Comparison of ENCODE assay signal across 12 mouse cellular contexts in the genomic region with DNA sequence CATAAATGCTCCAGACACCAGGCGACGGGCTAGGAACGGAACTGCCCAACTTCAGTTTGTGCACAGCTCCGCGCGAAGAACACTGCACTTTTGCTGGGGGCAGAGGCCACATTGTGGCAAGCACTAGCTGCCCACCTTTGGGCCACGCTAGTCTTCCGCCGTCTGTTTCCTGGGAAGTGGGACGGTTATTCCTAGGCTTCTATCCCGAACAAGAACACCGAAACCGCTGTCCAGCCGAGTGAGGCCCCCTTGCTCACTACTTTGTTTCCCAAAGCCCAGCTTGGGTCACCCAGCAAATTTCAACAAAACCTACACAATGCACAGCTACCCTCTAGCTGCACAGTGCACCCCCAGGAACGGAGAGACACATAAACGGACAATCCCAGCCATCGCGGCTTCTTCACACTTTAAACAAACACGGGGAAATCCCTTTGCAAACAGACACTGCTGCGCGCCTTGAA. TPM values are rescaled to one million over a fixed set of nuclear protein-coding genes. Genes with fewer than 3 reads are reported as not detected.
A peak's percentile ranks its signal among the peaks of the same experiment; 100 is the strongest.
DNase-seq lines count a peak whose midpoint lies in the region; ATAC-seq and TF ChIP-seq lines count a peak whose summit lies in the region.
"Had no signal": no experiment of that assay in that cellular context is flagged by ENCODE, and none has a peak within 500 bp of the region (broad histone marks: within the 10 kb centered on the region; RNA-seq: fewer than 3 reads in every experiment).

No protein-coding gene starts in this region.

- H3K27me3 ChIP-seq in heart, embryonic 11.5 days (ENCODE audit: control insufficient read depth, insufficient read depth, low read length) = peaks cover 82% of the 10 kb centered on the region
- H3K27me3 ChIP-seq in neural tube, embryonic 11.5 days (ENCODE audit: control insufficient read depth, insufficient read depth, low read length) = peaks cover 96% of the 10 kb centered on the region
- peaks cover 85% of the 10 kb centered on the region for H3K27me3 ChIP-seq in hindbrain, postnatal 0 days (ENCODE audit: insufficient read depth, low read length)
- peaks cover 100% of the 10 kb centered on the region for H3K27me3 ChIP-seq in neural tube, embryonic 13.5 days

- under 1% methylated on average over 21 of the region's 21 CpGs for WGBS in heart, embryonic 11.5 days (ENCODE audit: insufficient replicate concordance)
- WGBS in neural tube, embryonic 11.5 days = under 1% methylated on average over 21 of the region's 21 CpGs
- 3% methylated on average over 21 of the region's 21 CpGs for WGBS in hindbrain, postnatal 0 days
- WGBS in neural tube, embryonic 13.5 days = under 1% methylated on average over 21 of the region's 21 CpGs

- ATAC-seq in heart, embryonic 11.5 days (replicated peaks; ENCODE audit: insufficient number of reproducible peaks, low FRiP score, low TSS enrichment) = no peak
- no peak for ATAC-seq in neural tube, embryonic 11.5 days (ENCODE audit: insufficient read depth, low FRiP score, low TSS enrichment)
- no peak for ATAC-seq in hindbrain, postnatal 0 days
- ATAC-seq in neural tube, embryonic 13.5 days (ENCODE audit: low read depth) = no peak
- ATAC-seq in CD4-positive, CD25-positive, alpha-beta regulatory T cell, adult 4 months = no peak

- H3K9me3 ChIP-seq in heart, embryonic 11.5 days (replicated peaks; ENCODE audit: control insufficient read depth, low read length) = no peaks in the 10 kb centered on the region
- H3K9me3 ChIP-seq in neural tube, embryonic 11.5 days (ENCODE audit: control insufficient read depth, low read length) = no peaks in the 10 kb centered on the region
- no peaks in the 10 kb centered on the region for H3K9me3 ChIP-seq in hindbrain, postnatal 0 days (ENCODE audit: low read length)
- no peaks in the 10 kb centered on the region for H3K9me3 ChIP-seq in neural tube, embryonic 13.5 days

- H3K4me2 ChIP-seq in heart, embryonic 11.5 days = peak overlapping the region; percentile 46
- no peak overlapping the region for H3K4me2 ChIP-seq in neural tube, embryonic 11.5 days (ENCODE audit: low read depth)
- no peak overlapping the region for H3K4me2 ChIP-seq in hindbrain, postnatal 0 days (ENCODE audit: low read depth, low read length)
- H3K4me2 ChIP-seq in neural tube, embryonic 13.5 days = no peak overlapping the region

- peak overlapping the region; percentile 25 for H3K4me3 ChIP-seq in heart, embryonic 11.5 days (ENCODE audit: low read depth, low read length)
- H3K4me3 ChIP-seq in neural tube, embryonic 11.5 days (ENCODE audit: low read depth, low read length) = no peak overlapping the region
- H3K4me3 ChIP-seq in hindbrain, postnatal 0 days (ENCODE audit: low read length) = 0 out of 2 replicates have a peak overlapping the region, but pooled peaks have one; percentile 3
- peak overlapping the region; percentile 3; the same call in 1 of the 2 replicates for H3K4me3 ChIP-seq in neural tube, embryonic 13.5 days

- peaks cover 21% of the 10 kb centered on the region for H3K4me1 ChIP-seq in heart, embryonic 11.5 days (ENCODE audit: control insufficient read depth, insufficient read depth, low read length)
- H3K4me1 ChIP-seq in neural tube, embryonic 11.5 days (ENCODE audit: control insufficient read depth, insufficient read depth, low read length) = peaks cover 19% of the 10 kb centered on the region
- no peaks in the 10 kb centered on the region for H3K4me1 ChIP-seq in hindbrain, postnatal 0 days (ENCODE audit: insufficient read depth, low read length)
- H3K4me1 ChIP-seq in neural tube, embryonic 13.5 days (replicated peaks) = peaks cover 35% of the 10 kb centered on the region

- TF ChIP-seq CTCF in hindbrain, postnatal 0 days (IDR thresholded peaks at IDR 0.05; ENCODE audit: low read depth) = no peak

- no peak overlapping the region for H3K27ac ChIP-seq in heart, embryonic 11.5 days (ENCODE audit: low read depth, low read length)
- no peak overlapping the region for H3K27ac ChIP-seq in neural tube, embryonic 11.5 days (ENCODE audit: low read depth, low read length)
- H3K27ac ChIP-seq in hindbrain, postnatal 0 days = no peak overlapping the region
- no peak overlapping the region for H3K27ac ChIP-seq in neural tube, embryonic 13.5 days (replicated peaks)

- no peaks in the 10 kb centered on the region for H3K36me3 ChIP-seq in heart, embryonic 11.5 days (ENCODE audit: control insufficient read depth, insufficient read depth, low read length)
- no peaks in the 10 kb centered on the region for H3K36me3 ChIP-seq in neural tube, embryonic 11.5 days (ENCODE audit: control insufficient read depth, insufficient read depth, low read length)
- no peaks in the 10 kb centered on the region for H3K36me3 ChIP-seq in hindbrain, postnatal 0 days (ENCODE audit: insufficient read depth, low read length)
- H3K36me3 ChIP-seq in neural tube, embryonic 13.5 days = no peaks in the 10 kb centered on the region

- no peak overlapping the region for H3K9ac ChIP-seq in heart, embryonic 11.5 days (ENCODE audit: low read depth, low read length)
- H3K9ac ChIP-seq in neural tube, embryonic 11.5 days (ENCODE audit: low read length) = no peak overlapping the region
- no peak overlapping the region for H3K9ac ChIP-seq in hindbrain, postnatal 0 days (replicated peaks; ENCODE audit: low read length)
- H3K9ac ChIP-seq in neural tube, embryonic 13.5 days = no peak overlapping the region

- no peak for DNase-seq in heart, adult 8-10 months (ENCODE audit: low spot score)
- peak; percentile 65 for DNase-seq in neural tube, embryonic 11.5 days (ENCODE audit: low spot score)
- DNase-seq in neural tube, embryonic 10.5 days (ENCODE audit: extremely low spot score, low spot score) = no peak
- DNase-seq in hindbrain, postnatal 0 days (ENCODE audit: low spot score) = no peak
- DNase-seq in retina, postnatal 1 day = no peak
- DNase-seq: cerebellum, adult 9-11 months had no signal

RNA-seq across cellular contexts. Expression of gene Dlx6, which starts 3.2 kb away (rescaled TPM):
- polyA plus RNA-seq in heart, embryonic 11.5 days (2014; fragmentation: Nextera tagmentation; extraction: Ambion mirVana) = 0.47 TPM in 1 of 2 replicates, not detected in the other
- not detected for total RNA-seq in heart, adult 8-10 months (2022)
- polyA plus RNA-seq in neural tube, embryonic 11.5 days (2014; fragmentation: Nextera tagmentation; extraction: Ambion mirVana) = not detected in 2 replicates
- total RNA-seq in hindbrain, postnatal 0 days (2014; rRNA removed) = not detected in 2 replicates
- not detected in 2 replicates for polyA plus RNA-seq in hindbrain, postnatal 0 days (2015; fragmentation: Nextera tagmentation; extraction: Ambion mirVana)
- not detected in 2 replicates for polyA plus RNA-seq in neural tube, embryonic 13.5 days (2015; fragmentation: Nextera tagmentation; extraction: Ambion mirVana)
- polyA plus RNA-seq in CD4-positive, CD25-positive, alpha-beta regulatory T cell, adult 4 months (2017; shearing (Covaris generic)) = not detected
- polyA plus RNA-seq: C2C12; gonadal fat pad, adult 2 months; spleen, adult 2 months had no signal

RNA-seq across cellular contexts. Expression of gene Dlx5, which starts 21.9 kb away (rescaled TPM):
- polyA plus RNA-seq in heart, embryonic 11.5 days (2014; fragmentation: Nextera tagmentation; extraction: Ambion mirVana) = 0.93 and 1.2 TPM in 2 replicates
- under 1 TPM; 0.22 to 0.84 (median 0.31) TPM for total RNA-seq in heart, adult 8-10 months (2022)
- 0.74 and 0.97 TPM in 2 replicates for polyA plus RNA-seq in neural tube, embryonic 11.5 days (2014; fragmentation: Nextera tagmentation; extraction: Ambion mirVana)
- not detected in 2 replicates for total RNA-seq in hindbrain, postnatal 0 days (2014; rRNA removed)
- polyA plus RNA-seq in hindbrain, postnatal 0 days (2015; fragmentation: Nextera tagmentation; extraction: Ambion mirVana) = 0.16 TPM in 1 of 2 replicates, not detected in the other
- polyA plus RNA-seq in neural tube, embryonic 13.5 days (2015; fragmentation: Nextera tagmentation; extraction: Ambion mirVana) = 0.40 and 1.2 TPM in 2 replicates
- not detected for polyA plus RNA-seq in CD4-positive, CD25-positive, alpha-beta regulatory T cell, adult 4 months (2017; shearing (Covaris generic))
- polyA plus RNA-seq: C2C12; spleen, adult 2 months had no signal
